Mouse (Mus musculus) hindbrain, embryonic 16.5 days (tissue): ENCODE results near the gene Atp6v0a1. TPM values are rescaled to one million over a fixed set of nuclear protein-coding genes. Genes with fewer than 3 reads are reported as not detected.
A peak's percentile ranks its signal among the peaks of the same experiment; 100 is the strongest.

Experiments
- ATAC-seq: fragments of 200-750 bp; cut with Nextera tagmentation; 2 replicates; pipeline ENCODE4 v1.8.0; 2017; ENCODE audit warnings: moderate TSS enrichment, moderate library complexity
- H3K27ac ChIP-seq: fragments of 300-500 bp; sonication (generic); 2 replicates; pipeline ENCODE4 v1.5.1; 2014; ENCODE audit warnings: low read depth, mild to moderate bottlenecking, control low read depth, low read length, moderate library complexity
- H3K27me3 ChIP-seq: fragments of 300-500 bp; sonication (generic); replicated peaks from 2 replicates; pipeline ENCODE4 v1.6.1; 2014; ENCODE audit warnings: low read length; ENCODE audit not compliant: control insufficient read depth, insufficient read depth
- H3K36me3 ChIP-seq: fragments of 300-500 bp; sonication (generic); 2 replicates; pipeline ENCODE4 v1.6.1; 2014; ENCODE audit warnings: mild to moderate bottlenecking, low read length, moderate library complexity, mixed read lengths; ENCODE audit not compliant: control insufficient read depth, insufficient read depth
- H3K4me1 ChIP-seq: fragments of 300-500 bp; sonication (generic); 2 replicates; pipeline ENCODE4 v1.6.1; 2014; ENCODE audit warnings: low read depth, low read length; ENCODE audit not compliant: control insufficient read depth, insufficient read depth
- H3K4me2 ChIP-seq: fragments of 300-500 bp; sonication (generic); 2 replicates; pipeline ENCODE4 v1.6.1; 2014; ENCODE audit warnings: mild to moderate bottlenecking, low read length, control low read depth, moderate library complexity
- H3K4me3 ChIP-seq: fragments of 300-500 bp; sonication (generic); 2 replicates; pipeline ENCODE4 v1.5.1; 2014; ENCODE audit warnings: mild to moderate bottlenecking, low read length, control low read depth, moderate library complexity
- H3K9ac ChIP-seq: fragments of 300-500 bp; sonication (generic); 2 replicates; pipeline ENCODE4 v1.6.1; 2014; ENCODE audit warnings: low read depth, mild to moderate bottlenecking, control low read depth, low read length, moderate library complexity
- H3K9me3 ChIP-seq: fragments of 300-500 bp; sonication (generic); 2 replicates; pipeline ENCODE4 v1.6.1; 2014; ENCODE audit warnings: mild to moderate bottlenecking, low read length, moderate library complexity; ENCODE audit not compliant: control insufficient read depth
- WGBS: fragments of 180-500 bp; shearing (Covaris S2); extraction: QIAGEN DNeasy Blood & Tissue Kit; methylation state at CpG from one replicate; pipeline ENCODE4 v1.1.7; 2014; 5-methylcytosine and 5-hydroxymethylcytosine counted together
- polyA plus RNA-seq: library from polyadenylated mRNA; unstranded; fragments of >200 nt; fragmentation: Nextera tagmentation; extraction: Ambion mirVana; gene quantifications from 2 replicates; pipeline ENCODE4 v1.2.1, GENCODE M21; 2015

The Atp6v0a1 gene
- polyA plus RNA-seq, result 175 and 179 TPM in 2 replicates

DNA sequence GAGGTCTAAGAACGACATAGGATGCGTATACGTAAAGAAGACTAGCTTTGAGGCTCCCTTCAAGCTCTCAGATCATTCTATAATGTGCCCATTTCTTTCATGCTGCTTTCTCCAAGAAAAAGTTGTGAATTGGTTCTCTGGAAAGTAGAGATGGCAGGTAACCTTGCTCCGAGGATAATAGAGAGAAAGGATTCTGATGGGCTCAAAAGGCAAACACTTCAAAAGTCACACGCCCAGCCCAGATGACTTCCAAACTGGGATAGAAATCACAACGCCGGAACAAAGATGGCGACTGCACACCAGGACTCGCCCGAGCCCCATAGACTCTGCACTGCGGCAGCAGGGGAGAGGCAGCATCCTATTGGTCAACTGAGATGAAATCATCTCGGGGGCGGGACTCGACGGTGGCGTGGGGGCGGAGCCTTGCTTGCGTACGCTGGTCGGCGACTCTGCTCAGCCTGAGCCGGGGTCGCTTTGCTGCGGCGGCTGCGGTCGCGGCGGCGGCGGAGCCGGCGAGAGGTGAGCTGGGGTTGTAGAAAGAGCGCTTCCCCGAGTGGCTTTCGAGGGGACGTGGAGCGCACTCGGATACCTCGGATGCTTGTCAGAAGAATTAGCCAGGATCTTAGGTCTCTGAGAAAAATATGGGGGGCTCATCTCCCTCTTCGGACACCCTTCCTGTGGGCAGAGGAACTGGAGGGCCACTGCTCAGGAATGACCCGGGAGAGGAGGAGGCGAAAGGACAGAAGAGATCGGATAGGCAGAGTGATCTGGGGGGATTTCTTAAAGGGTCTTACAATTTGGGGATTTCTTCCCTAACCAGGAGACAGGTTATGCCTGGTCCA, at the start of gene Atp6v0a1:
Gene Atp6v0a1, plus strand, starts transcription at position 407 of the 842 bp plus-strand sequence.
- Histone ChIP-seq H3K4me2 (peak within 1 kb of the TSS; percentile 60), H3K9me3 (no peaks in the 10 kb centered on the region), H3K27me3 (peaks cover 2% of the 10 kb centered on the region; the same call in 1 of the 2 replicates), H3K27ac (peak within 1 kb of the TSS; percentile 89), H3K9ac (peak within 1 kb of the TSS; percentile 81), H3K36me3 (0 out of 2 replicates have a peak, but pooled peaks cover 3% of the 10 kb centered on the region), H3K4me3 (peak within 1 kb of the TSS; percentile 61), H3K4me1 (peaks cover 25% of the 10 kb centered on the region)
- WGBS, result under 1% methylated on average over 44 of the region's 44 CpGs
- peak; percentile 100 for ATAC-seq

DNA sequence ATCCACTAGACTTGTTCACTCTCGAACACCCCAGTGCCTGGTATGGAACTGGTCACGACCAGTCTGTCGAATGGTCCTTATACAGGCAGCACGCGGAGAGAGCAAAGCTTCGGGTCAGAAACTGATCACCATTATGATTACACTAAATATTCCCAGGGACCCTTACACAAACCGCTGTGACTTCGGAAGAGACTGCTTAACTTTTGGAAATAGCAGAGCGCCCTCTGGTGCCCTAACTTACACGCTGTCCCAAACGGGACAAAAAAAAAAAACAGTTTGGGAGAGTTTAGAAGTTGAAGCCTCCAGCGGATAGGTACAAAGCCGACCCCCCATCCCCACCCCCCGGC, 49.8 kb upstream of the Atp6v0a1 start:
- ATAC-seq, result no peak; the same call in 1 of the 2 replicates
- H3K9ac ChIP-seq, result no peak overlapping the region

DNA sequence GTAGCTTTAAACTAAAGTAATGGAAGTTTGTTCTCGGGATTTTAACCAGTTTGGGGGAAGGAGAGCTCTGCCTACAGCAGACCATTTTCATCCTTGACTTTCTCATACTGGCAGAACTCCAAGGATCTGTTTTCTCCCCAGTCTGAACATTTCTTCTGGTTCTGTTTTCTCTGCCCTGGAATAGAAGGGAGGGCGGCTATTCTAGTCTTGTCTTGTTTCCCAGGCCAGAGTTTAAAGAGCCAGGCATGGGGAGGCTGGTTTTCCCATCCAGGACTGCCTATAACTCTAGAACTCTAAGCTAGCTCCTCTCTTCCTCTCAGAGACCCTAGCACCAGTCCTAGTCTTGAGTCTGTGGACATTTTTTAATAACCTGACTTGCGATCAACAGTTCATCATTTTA, 49.4 kb upstream of the Atp6v0a1 start:
- Histone ChIP-seq H3K4me3 (no peak overlapping the region), H3K9ac (no peak overlapping the region), H3K9me3 (no peaks in the 10 kb centered on the region), H3K4me1 (peaks cover 10% of the 10 kb centered on the region), H3K27me3 (peaks cover 13% of the 10 kb centered on the region), H3K4me2 (peak overlapping the region; percentile 22; the same call in 1 of the 2 replicates), H3K36me3 (no peaks in the 10 kb centered on the region), H3K27ac (no peak overlapping the region)
- WGBS, result 33% methylated on average over 3 of the region's 3 CpGs
- ATAC-seq, result no peak

More for the DNA sequence above, 49.8 kb upstream of the Atp6v0a1 start:
- Histone ChIP-seq H3K4me3 (peak overlapping the region; percentile 37), H3K9me3 (no peaks in the 10 kb centered on the region), H3K27ac (no peak overlapping the region), H3K4me1 (peaks cover 10% of the 10 kb centered on the region), H3K4me2 (peak overlapping the region; percentile 59), H3K27me3 (peaks cover 13% of the 10 kb centered on the region), H3K36me3 (no peaks in the 10 kb centered on the region)
- WGBS, result 2% methylated on average over 14 of the region's 14 CpGs

DNA sequence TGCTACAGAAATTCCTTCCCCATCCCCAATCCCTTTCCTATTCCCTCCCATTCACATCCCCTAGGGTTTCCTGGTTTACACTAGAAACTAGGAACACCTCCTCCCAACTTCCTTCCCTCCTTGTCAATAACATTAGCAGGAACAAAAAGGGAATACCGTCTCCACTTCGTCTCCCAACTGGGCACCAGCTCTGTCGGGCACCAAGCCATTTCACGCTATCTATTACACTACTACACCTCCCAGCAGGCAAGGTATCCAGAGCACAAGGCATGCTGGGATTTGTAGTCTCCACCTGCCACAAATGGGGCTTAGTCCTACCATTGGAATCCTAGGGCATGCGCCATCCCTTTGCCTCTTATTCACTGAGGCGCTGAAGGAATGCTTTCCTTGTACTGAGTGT, 48.7 kb upstream of the Atp6v0a1 start:
- peaks cover 17% of the 10 kb centered on the region for H3K27me3 ChIP-seq
- H3K9me3 ChIP-seq, result no peaks in the 10 kb centered on the region
- peak overlapping the region; percentile 33 for H3K4me2 ChIP-seq
- H3K9ac ChIP-seq, result no peak overlapping the region
- no peaks in the 10 kb centered on the region for H3K36me3 ChIP-seq
- H3K4me1 ChIP-seq, result peaks cover 10% of the 10 kb centered on the region
- peak overlapping the region; percentile 8; the same call in 1 of the 2 replicates for H3K4me3 ChIP-seq
- no peak overlapping the region for H3K27ac ChIP-seq
- ATAC-seq, result peak; percentile 77
- 8% methylated on average over 6 of the region's 6 CpGs for WGBS

DNA sequence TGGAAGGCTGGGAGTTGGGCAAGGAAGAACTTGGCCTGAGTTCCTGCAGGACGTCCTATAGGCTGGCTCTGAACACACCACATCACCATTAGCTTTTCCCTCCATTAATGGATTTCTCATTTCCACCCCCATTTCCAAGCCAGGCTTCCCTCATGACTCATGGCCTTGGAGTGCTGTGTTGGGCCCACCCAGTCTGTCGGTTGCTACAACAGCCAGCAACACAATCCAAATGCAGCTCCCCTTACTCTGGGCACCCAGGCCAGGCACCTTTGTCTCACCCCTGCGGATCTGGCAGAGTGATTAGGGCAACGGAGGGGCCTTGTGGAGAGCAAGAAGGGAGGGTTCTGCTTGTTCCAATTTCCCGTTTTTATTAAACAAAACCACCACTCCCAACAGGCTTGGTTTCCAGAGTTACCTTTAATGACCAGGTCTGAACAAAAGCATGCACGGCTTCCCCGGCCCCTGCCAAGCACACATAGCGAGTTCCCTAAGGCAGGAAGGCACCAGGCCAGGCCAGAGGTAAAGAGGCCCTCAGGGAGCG, 46.8 kb upstream of the Atp6v0a1 start:
- Histone ChIP-seq H3K9ac (no peak overlapping the region), H3K4me3 (no peak overlapping the region), H3K4me2 (no peak overlapping the region), H3K4me1 (peaks cover 10% of the 10 kb centered on the region), H3K27ac (no peak overlapping the region), H3K36me3 (no peaks in the 10 kb centered on the region), H3K27me3 (peaks cover 20% of the 10 kb centered on the region), H3K9me3 (no peaks in the 10 kb centered on the region)
- no peak for ATAC-seq
- 63% methylated on average over 9 of the region's 9 CpGs for WGBS

DNA sequence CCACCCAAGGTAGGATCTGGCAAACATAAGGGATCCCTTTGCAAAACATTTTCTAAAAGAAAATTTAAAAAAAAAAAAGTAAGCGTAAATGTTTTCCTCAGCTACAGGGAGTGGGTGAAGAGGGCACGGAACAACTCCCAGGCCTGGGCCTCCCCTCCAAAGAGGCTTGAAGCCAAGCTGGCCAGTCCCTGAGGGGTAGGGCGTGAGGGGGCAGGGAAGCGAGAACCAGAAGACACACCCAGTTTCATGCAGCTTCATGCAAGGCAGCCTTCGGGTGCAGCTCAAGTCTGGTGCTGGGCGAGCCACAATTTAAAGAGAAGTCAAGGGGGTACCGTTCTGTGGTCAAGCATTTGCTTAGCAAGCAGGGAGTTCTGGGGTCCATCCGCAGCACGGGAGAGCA, 45.6 kb upstream of the Atp6v0a1 start:
- WGBS, result 79% methylated on average over 9 of the region's 9 CpGs
- Histone ChIP-seq H3K4me1 (peaks cover 7% of the 10 kb centered on the region), H3K27me3 (peaks cover 25% of the 10 kb centered on the region), H3K4me3 (no peak overlapping the region), H3K27ac (no peak overlapping the region), H3K9ac (no peak overlapping the region), H3K4me2 (no peak overlapping the region), H3K36me3 (no peaks in the 10 kb centered on the region), H3K9me3 (no peaks in the 10 kb centered on the region)
- ATAC-seq, result no peak

DNA sequence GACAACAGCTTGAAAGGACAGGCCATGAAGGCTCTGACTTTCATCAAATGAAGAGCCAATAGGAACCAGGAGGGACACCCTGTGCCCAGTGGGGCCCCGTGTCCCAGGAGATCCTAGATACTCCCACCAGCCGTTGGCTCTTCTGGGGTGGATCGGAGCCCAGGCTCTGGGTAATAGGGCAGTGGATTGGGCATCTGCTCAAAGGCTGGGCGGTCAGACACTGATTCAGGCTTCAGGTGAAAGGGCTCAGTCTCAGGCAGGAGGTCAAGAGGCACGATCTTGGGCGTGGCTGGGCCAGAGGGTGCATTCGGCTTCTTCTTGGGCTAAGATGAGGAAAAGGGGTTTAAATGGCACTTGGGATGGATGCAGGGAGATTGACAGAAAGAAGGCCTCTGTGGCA, 45.1 kb upstream of the Atp6v0a1 start:
- H3K9me3 ChIP-seq, result no peaks in the 10 kb centered on the region
- no peak overlapping the region for H3K9ac ChIP-seq
- 84% methylated on average over 7 of the region's 7 CpGs for WGBS
- no peaks in the 10 kb centered on the region for H3K36me3 ChIP-seq
- peaks cover 27% of the 10 kb centered on the region for H3K27me3 ChIP-seq
- no peak overlapping the region for H3K4me2 ChIP-seq
- H3K4me1 ChIP-seq, result peaks cover 2% of the 10 kb centered on the region
- no peak overlapping the region for H3K27ac ChIP-seq
- no peak for ATAC-seq
- H3K4me3 ChIP-seq, result no peak overlapping the region

DNA sequence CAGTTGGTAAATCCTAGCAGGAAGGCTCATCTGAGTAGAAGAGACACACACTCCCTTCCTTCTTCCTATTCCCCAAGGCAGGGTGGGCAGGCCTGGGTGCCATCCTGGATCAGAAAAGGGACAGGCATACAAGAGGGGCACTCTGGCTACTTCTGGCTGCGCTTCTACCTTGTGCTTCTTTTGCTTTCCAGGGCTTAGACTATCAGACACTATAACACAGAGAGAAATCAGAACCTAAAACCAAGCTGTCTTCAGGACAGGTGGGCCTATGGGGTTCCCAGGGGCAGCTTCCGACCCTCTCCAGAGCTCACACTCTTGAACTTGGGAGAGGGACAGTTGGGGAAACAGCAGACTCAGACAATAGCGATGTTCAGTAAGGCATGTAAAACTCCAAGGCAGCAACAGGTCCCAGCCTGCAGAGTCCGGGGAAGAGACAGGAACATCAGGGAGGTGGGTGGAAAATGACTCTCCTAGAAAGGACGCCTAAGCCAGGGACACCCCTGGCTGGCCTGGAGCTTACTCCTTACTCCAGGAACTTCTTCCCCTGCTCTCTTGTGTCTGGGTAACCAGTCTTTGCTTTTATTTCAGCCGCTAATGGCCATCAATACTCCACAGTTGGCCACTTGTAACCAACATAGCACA, 44.2 kb upstream of the Atp6v0a1 start:
- no peak overlapping the region for H3K27ac ChIP-seq
- WGBS, result 84% methylated on average over 6 of the region's 6 CpGs
- no peak for ATAC-seq
- no peak overlapping the region for H3K4me2 ChIP-seq
- H3K4me1 ChIP-seq, result peaks cover 5% of the 10 kb centered on the region
- no peaks in the 10 kb centered on the region for H3K9me3 ChIP-seq
- H3K27me3 ChIP-seq, result peaks cover 31% of the 10 kb centered on the region
- H3K4me3 ChIP-seq, result no peak overlapping the region
- no peaks in the 10 kb centered on the region for H3K36me3 ChIP-seq
- no peak overlapping the region for H3K9ac ChIP-seq

DNA sequence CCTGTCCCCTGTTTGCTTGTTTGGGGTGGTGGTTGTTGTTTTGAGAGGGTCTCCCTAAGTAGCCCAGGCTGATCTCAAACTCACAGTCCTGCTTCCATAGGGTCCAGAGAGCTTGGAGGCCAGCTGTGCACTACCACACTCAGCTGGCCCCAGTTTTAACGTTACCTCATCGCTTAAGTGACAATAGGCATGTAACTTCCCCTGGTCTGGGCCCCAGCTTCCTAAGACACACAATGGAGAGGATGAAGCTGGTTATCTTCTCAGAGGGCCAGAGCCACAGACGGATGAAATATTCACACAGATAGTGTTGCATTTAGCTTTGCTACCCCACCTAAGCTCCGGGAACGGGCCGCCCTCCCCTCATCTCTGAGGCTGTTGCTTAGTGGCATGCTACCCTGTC, 43.5 kb upstream of the Atp6v0a1 start:
- no peak for ATAC-seq
- Histone ChIP-seq H3K27ac (no peak overlapping the region), H3K9ac (no peak overlapping the region), H3K9me3 (no peaks in the 10 kb centered on the region), H3K36me3 (no peaks in the 10 kb centered on the region), H3K4me1 (peaks cover 10% of the 10 kb centered on the region), H3K4me3 (no peak overlapping the region), H3K27me3 (peaks cover 38% of the 10 kb centered on the region), H3K4me2 (no peak overlapping the region)
- 80% methylated on average over 6 of the region's 6 CpGs for WGBS
